Mouse (Mus musculus) heart, embryonic 13.5 days (tissue): ENCODE measurements around the gene Spout1. TPM values are rescaled to one million over a fixed set of nuclear protein-coding genes. Genes with fewer than 3 reads are reported as not detected.

Source experiments
- ATAC-seq: fragments of 200-750 bp; cut with Nextera tagmentation; 2 replicates; pipeline ENCODE4 v1.8.0; 2017; ENCODE audit warnings: moderate TSS enrichment; ENCODE audit not compliant: insufficient number of reproducible peaks, low FRiP score, low TSS enrichment; ENCODE audit errors: extremely low read depth
- H3K27ac ChIP-seq: fragments of 300-500 bp; sonication (generic); replicated peaks from 2 replicates; pipeline ENCODE4 v1.5.1; 2015; ENCODE audit warnings: moderate library complexity, mild to moderate bottlenecking, inconsistent platforms
- H3K27me3 ChIP-seq: fragments of 300-500 bp; sonication (generic); replicated peaks from 2 replicates; pipeline ENCODE4 v1.6.1; 2015; ENCODE audit warnings: mild to moderate bottlenecking, inconsistent platforms
- H3K36me3 ChIP-seq: fragments of 300-500 bp; sonication (generic); 2 replicates; pipeline ENCODE4 v1.6.1; 2015; ENCODE audit warnings: mild to moderate bottlenecking, inconsistent platforms
- H3K4me1 ChIP-seq: fragments of 300-500 bp; sonication (generic); 2 replicates; pipeline ENCODE4 v1.6.1; 2015; ENCODE audit warnings: inconsistent platforms
- H3K4me2 ChIP-seq: fragments of 300-500 bp; sonication (generic); 2 replicates; pipeline ENCODE4 v1.6.1; 2015; ENCODE audit warnings: inconsistent platforms, mild to moderate bottlenecking, moderate library complexity
- H3K4me3 ChIP-seq: fragments of 300-500 bp; sonication (generic); 2 replicates; pipeline ENCODE4 v1.5.1; 2015; ENCODE audit warnings: moderate library complexity, mild to moderate bottlenecking, inconsistent platforms
- H3K9ac ChIP-seq: fragments of 300-500 bp; sonication (generic); 2 replicates; pipeline ENCODE4 v1.6.1; 2015; ENCODE audit warnings: inconsistent platforms, mild to moderate bottlenecking, moderate library complexity
- H3K9me3 ChIP-seq: fragments of 300-500 bp; sonication (generic); 2 replicates; pipeline ENCODE4 v1.6.1; 2016; ENCODE audit warnings: inconsistent platforms
- WGBS: fragments of 180-500 bp; shearing (Covaris S2); methylation state at CpG from one replicate; pipeline ENCODE4 v1.1.7; 2015; ENCODE audit warnings: mixed read lengths; 5-methylcytosine and 5-hydroxymethylcytosine counted together
- polyA plus RNA-seq: library from polyadenylated mRNA; unstranded; fragments of >200 nt; fragmentation: Nextera tagmentation; extraction: Ambion mirVana; gene quantifications from 2 replicates; pipeline ENCODE4 v1.2.1, GENCODE M21; 2015

Gene Spout1
- 33.6 TPM in 2 replicates for polyA plus RNA-seq

DNA sequence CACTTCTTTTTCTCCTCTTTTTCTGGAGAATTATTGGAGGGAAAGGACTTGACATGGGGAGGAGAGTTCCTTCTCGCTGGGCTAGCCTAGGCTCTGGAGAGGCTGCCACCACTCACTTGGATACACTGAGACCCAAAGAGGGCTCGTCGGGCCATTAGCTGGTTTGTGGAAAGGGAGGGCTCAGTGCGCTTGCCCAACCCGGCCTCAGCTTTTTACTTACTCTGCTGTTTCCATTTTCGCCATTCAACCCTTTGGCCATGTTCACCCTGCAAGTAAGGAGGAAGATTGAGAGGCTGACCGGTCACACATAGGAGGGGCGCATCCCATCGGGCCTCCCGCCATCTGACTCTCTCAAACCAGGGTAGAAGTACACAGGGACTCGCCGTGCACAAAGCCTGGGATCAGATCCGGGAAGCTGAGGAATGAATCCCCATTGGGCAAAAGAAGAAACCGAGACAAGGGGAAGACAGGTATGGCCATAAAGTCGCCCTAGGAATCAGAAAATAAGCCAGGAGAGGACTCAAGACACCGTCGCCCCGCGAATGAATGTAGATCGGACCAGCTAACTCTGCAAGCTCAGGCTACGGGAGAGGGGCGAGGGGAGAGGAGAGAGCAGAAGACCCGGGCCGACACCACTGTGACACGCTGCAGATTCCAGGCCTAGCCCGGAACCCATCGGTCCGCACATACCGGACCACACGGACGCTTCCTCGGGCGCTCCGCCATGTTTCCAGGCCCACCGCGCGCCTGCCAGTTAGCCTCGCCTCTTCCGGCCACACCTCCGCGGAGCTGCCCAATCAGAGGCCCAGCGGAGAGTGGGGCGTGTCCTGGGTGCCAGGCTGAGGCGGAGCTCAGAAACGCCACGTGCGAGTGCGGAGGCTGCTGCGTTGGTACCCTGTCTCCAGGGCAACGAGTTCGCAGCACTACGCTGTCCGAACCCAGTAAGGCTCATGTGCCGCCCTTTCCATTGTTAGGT is at the start of gene Spout1:
Spout1 (minus strand) TSS at position 760 of the 976 bp plus-strand sequence.
- H3K36me3 ChIP-seq = peaks cover 41% of the 10 kb centered on the region
- peak; percentile 93 for ATAC-seq
- H3K27me3 ChIP-seq = no peaks in the 10 kb centered on the region
- H3K27ac ChIP-seq = peak within 1 kb of the TSS; percentile 57
- H3K4me1 ChIP-seq = peaks cover 12% of the 10 kb centered on the region
- whole genome bisulfite sequencing = 2% methylated on average over 54 of the region's 54 CpGs
- H3K9me3 ChIP-seq = 0 out of 2 replicates have a peak, but pooled peaks cover 4% of the 10 kb centered on the region
- H3K4me3 ChIP-seq = peak within 1 kb of the TSS; percentile 71
- peak within 1 kb of the TSS; percentile 86 for H3K9ac ChIP-seq
- H3K4me2 ChIP-seq = peak within 1 kb of the TSS; percentile 85

DNA sequence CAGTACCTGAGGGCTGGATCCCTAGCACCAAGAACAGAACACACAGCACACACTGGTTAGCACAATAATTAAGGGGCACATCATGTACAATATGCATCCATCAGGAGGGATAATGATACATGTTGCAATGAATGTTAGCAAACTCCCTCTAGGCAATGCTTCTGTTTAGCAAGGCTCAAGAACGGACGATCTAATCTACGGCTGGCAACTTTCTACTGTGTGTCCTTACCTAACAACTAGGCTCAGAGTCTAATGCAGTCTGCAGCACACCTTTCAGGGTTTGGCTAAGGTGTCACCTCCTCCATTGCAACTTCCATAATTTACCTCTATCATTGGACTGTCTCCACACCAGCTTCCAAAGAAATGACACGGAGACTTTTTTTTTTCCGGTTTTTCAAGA is 38.0 kb upstream of the Spout1 start:
- Histone ChIP-seq H3K9me3 (no peaks in the 10 kb centered on the region), H3K36me3 (no peaks in the 10 kb centered on the region), H3K9ac (no peak overlapping the region), H3K4me1 (no peaks in the 10 kb centered on the region), H3K4me3 (no peak overlapping the region), H3K4me2 (no peak overlapping the region), H3K27ac (no peak overlapping the region), H3K27me3 (no peaks in the 10 kb centered on the region)
- no peak for ATAC-seq
- 87% methylated on average over 5 of the region's 5 CpGs for WGBS

GRCm38 (mm10) chr2:30215493-30215892 is 37.2 kb upstream of the Spout1 start:
- ATAC-seq = no peak
- WGBS = 61% methylated on average over 6 of the region's 6 CpGs
- no peaks in the 10 kb centered on the region for H3K27me3 ChIP-seq
- no peak overlapping the region for H3K4me3 ChIP-seq
- no peak overlapping the region for H3K4me2 ChIP-seq
- no peak overlapping the region for H3K9ac ChIP-seq
- H3K36me3 ChIP-seq = no peaks in the 10 kb centered on the region
- no peaks in the 10 kb centered on the region for H3K9me3 ChIP-seq
- H3K4me1 ChIP-seq = no peaks in the 10 kb centered on the region
- H3K27ac ChIP-seq = no peak overlapping the region

DNA sequence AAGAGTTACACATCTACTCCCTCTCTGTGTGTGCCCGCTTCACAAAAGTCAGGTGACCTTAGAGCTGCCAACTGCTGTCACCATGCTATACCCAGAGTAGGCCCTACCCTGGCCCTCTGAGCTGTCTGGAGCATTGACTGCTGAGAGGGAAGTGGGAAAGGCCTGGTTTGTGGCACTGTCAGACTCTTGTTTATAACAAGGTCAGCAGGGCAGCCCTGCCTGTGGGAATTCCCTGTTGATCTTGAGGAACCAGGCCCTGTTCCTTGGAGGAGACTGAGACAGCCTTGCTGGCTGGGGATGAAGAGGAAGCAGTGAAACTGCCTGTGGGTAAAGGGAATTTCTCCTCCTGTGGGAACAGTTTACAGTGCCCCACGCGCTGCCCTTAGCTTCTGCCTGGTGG is 36.5 kb upstream of the Spout1 start:
- ATAC-seq = no peak
- Histone ChIP-seq H3K4me3 (no peak overlapping the region), H3K9ac (no peak overlapping the region), H3K27me3 (no peaks in the 10 kb centered on the region), H3K4me1 (no peaks in the 10 kb centered on the region), H3K27ac (no peak overlapping the region), H3K9me3 (no peaks in the 10 kb centered on the region), H3K4me2 (no peak overlapping the region), H3K36me3 (no peaks in the 10 kb centered on the region)
- WGBS = 76% methylated on average over 3 of the region's 3 CpGs

GRCm38 (mm10) chr2:30212951-30213350 is 34.7 kb upstream of the Spout1 start:
- Histone ChIP-seq H3K27ac (no peak overlapping the region), H3K9me3 (no peaks in the 10 kb centered on the region), H3K36me3 (no peaks in the 10 kb centered on the region), H3K27me3 (no peaks in the 10 kb centered on the region), H3K4me2 (no peak overlapping the region), H3K4me1 (no peaks in the 10 kb centered on the region), H3K4me3 (no peak overlapping the region), H3K9ac (no peak overlapping the region)
- ATAC-seq = no peak
- WGBS = 77% methylated on average over 1 of the region's 1 CpGs

DNA sequence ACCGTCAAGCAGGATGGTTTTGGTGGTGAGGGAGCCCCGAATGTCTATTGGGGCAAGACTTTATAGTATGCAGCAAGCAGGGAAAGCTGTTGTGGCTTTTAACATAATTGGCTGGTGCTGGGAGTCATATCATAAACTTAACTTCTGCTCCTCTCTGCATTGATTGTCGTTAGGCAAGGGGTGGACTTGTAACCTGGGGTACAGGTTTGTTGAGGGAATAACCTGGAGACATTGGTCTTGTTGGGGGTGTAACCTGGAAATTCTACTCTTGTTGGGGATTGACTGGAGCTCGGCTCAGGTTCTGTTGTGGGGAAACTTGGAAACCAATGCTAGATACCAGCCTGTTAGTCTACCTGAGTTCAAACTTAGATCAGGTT is 33.9 kb upstream of the Spout1 start:
- Histone ChIP-seq H3K36me3 (no peaks in the 10 kb centered on the region), H3K4me2 (no peak overlapping the region), H3K4me1 (no peaks in the 10 kb centered on the region), H3K4me3 (no peak overlapping the region), H3K9ac (no peak overlapping the region), H3K9me3 (no peaks in the 10 kb centered on the region), H3K27me3 (no peaks in the 10 kb centered on the region), H3K27ac (no peak overlapping the region)
- no peak for ATAC-seq
- WGBS = 66% methylated on average over 4 of the region's 4 CpGs

GRCm38 (mm10) chr2:30211408-30212168 is 33.3 kb upstream of the Spout1 start:
- no peaks in the 10 kb centered on the region for H3K9me3 ChIP-seq
- no peak overlapping the region for H3K4me3 ChIP-seq
- ATAC-seq = no peak
- H3K27ac ChIP-seq = no peak overlapping the region
- H3K36me3 ChIP-seq = no peaks in the 10 kb centered on the region
- H3K4me1 ChIP-seq = peaks cover 1% of the 10 kb centered on the region
- no peaks in the 10 kb centered on the region for H3K27me3 ChIP-seq
- WGBS = 65% methylated on average over 6 of the region's 6 CpGs
- no peak overlapping the region for H3K9ac ChIP-seq
- no peak overlapping the region for H3K4me2 ChIP-seq

GRCm38 (mm10) chr2:30207886-30208285 is 29.6 kb upstream of the Spout1 start:
- Histone ChIP-seq H3K27ac (no peak overlapping the region), H3K4me1 (peaks cover 17% of the 10 kb centered on the region), H3K4me3 (no peak overlapping the region), H3K9ac (no peak overlapping the region), H3K27me3 (no peaks in the 10 kb centered on the region), H3K9me3 (no peaks in the 10 kb centered on the region), H3K36me3 (no peaks in the 10 kb centered on the region), H3K4me2 (no peak overlapping the region)
- 63% methylated on average over 5 of the region's 5 CpGs for WGBS
- ATAC-seq = no peak

- no peaks in the 10 kb centered on the region for H3K9me3 ChIP-seq
- H3K36me3 ChIP-seq = no peaks in the 10 kb centered on the region
- ATAC-seq = no peak
- H3K4me1 ChIP-seq = peaks cover 17% of the 10 kb centered on the region
- H3K27me3 ChIP-seq = no peaks in the 10 kb centered on the region
- no peak overlapping the region for H3K9ac ChIP-seq
- no peak overlapping the region for H3K4me3 ChIP-seq
- H3K27ac ChIP-seq = no peak overlapping the region
- WGBS = 76% methylated on average over 4 of the region's 4 CpGs
- no peak overlapping the region for H3K4me2 ChIP-seq
Observed at GRCm38 (mm10) chr2:30207401-30207800, 29.1 kb upstream of the Spout1 start.

DNA sequence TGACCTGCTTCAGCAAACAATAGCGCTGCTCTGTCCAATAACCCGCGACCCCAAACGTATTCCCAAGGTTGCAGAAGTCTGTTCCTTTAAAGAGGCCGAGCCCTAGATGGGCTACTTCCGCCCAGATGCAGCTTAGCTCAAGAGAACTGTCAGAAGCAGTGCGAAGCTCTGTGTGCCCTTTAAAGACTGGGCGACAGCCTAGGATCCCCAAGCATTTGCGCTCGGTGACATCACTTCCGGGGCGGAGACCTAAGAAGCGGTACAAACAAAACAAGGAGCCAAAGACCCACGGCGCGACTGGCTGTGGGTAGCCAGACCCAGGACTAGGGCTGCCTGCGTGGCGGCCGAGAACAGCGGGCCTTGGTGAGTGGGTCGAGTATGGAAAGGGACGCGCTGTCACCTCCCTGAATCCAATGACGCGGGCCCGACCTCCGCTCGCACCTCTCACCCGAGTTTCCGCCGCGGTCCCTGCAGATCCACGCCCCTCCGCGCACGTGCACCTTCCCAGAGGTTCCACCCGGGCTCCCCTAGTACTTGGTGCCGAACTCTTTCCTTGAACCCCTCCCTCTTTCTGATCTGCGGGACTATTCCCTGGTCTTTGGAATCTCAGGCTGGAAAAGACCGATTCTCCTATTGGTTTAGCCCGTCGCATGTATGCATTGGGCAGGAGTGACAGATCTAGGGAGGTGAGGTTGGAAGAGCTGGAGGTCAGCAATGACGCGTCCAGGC is 27.5 kb upstream of the Spout1 start, which contains the start of gene Kyat1:
Kyat1 (minus strand) TSS at position 219 of the 729 bp plus-strand sequence.
- Histone ChIP-seq H3K27ac (peak within 1 kb of the TSS; percentile 82), H3K4me2 (peak within 1 kb of the TSS; percentile 94), H3K9me3 (no peaks in the 10 kb centered on the region), H3K9ac (peak within 1 kb of the TSS; percentile 88), H3K36me3 (no peaks in the 10 kb centered on the region), H3K4me1 (peaks cover 19% of the 10 kb centered on the region), H3K4me3 (peak within 1 kb of the TSS; percentile 81), H3K27me3 (no peaks in the 10 kb centered on the region)
- ATAC-seq = peak; percentile 85
- under 1% methylated on average over 44 of the region's 44 CpGs for WGBS

GRCm38 (mm10) chr2:30205255-30205628 is 27.0 kb upstream of the Spout1 start:
- H3K4me3 ChIP-seq = peak overlapping the region; percentile 81
- 0 out of 2 replicates have a peak, but pooled peaks have one; percentile 12 for ATAC-seq
- H3K27me3 ChIP-seq = no peaks in the 10 kb centered on the region
- 2% methylated on average over 13 of the region's 13 CpGs for WGBS
- peak overlapping the region; percentile 94 for H3K4me2 ChIP-seq
- peak overlapping the region; percentile 88 for H3K9ac ChIP-seq
- H3K9me3 ChIP-seq = no peaks in the 10 kb centered on the region
- no peaks in the 10 kb centered on the region for H3K36me3 ChIP-seq
- peak overlapping the region; percentile 82 for H3K27ac ChIP-seq
- peaks cover 24% of the 10 kb centered on the region for H3K4me1 ChIP-seq
